Mouse (Mus musculus) embryonic facial prominence, embryonic 13.5 days (tissue): ENCODE data around the gene Arid1b. TPM values are rescaled to one million over a fixed set of nuclear protein-coding genes. Genes with fewer than 3 reads are reported as not detected.

Source experiments
- ATAC-seq: fragments of 200-750 bp; cut with Nextera tagmentation; 2 replicates; pipeline ENCODE4 v1.8.0; 2017; ENCODE audit warnings: low read depth; ENCODE audit not compliant: insufficient number of reproducible peaks, insufficient read depth, low FRiP score, low TSS enrichment
- H3K27ac ChIP-seq: fragments of 300-500 bp; sonication (generic); 2 replicates; pipeline ENCODE4 v1.5.1; 2015; ENCODE audit warnings: moderate library complexity, mild to moderate bottlenecking, inconsistent platforms
- H3K27me3 ChIP-seq: fragments of 300-500 bp; sonication (generic); 2 replicates; pipeline ENCODE4 v1.6.1; 2015; ENCODE audit warnings: mild to moderate bottlenecking, inconsistent platforms
- H3K36me3 ChIP-seq: fragments of 300-500 bp; sonication (generic); 2 replicates; pipeline ENCODE4 v1.6.1; 2015; ENCODE audit warnings: mild to moderate bottlenecking, inconsistent platforms
- H3K4me1 ChIP-seq: fragments of 300-500 bp; sonication (generic); 2 replicates; pipeline ENCODE4 v1.6.1; 2015; ENCODE audit warnings: inconsistent platforms
- H3K4me2 ChIP-seq: fragments of 300-500 bp; sonication (generic); 2 replicates; pipeline ENCODE4 v1.6.1; 2015; ENCODE audit warnings: moderate library complexity, mild to moderate bottlenecking, inconsistent platforms
- H3K4me3 ChIP-seq: fragments of 300-500 bp; sonication (generic); 2 replicates; pipeline ENCODE4 v1.5.1; 2015; ENCODE audit warnings: mild to moderate bottlenecking, inconsistent platforms
- H3K9ac ChIP-seq: fragments of 300-500 bp; sonication (generic); 2 replicates; pipeline ENCODE4 v1.6.1; 2015; ENCODE audit warnings: mild to moderate bottlenecking, inconsistent platforms
- H3K9me3 ChIP-seq: fragments of 300-500 bp; sonication (generic); 2 replicates; pipeline ENCODE4 v1.6.1; 2016; ENCODE audit warnings: inconsistent platforms
- WGBS: fragments of 180-500 bp; shearing (Covaris S2); methylation state at CpG from one replicate; pipeline ENCODE4 v1.1.7; 2015; ENCODE audit warnings: mixed read lengths; 5-methylcytosine and 5-hydroxymethylcytosine counted together
- polyA plus RNA-seq: library from polyadenylated mRNA; unstranded; fragments of >200 nt; fragmentation: Nextera tagmentation; extraction: Ambion mirVana; gene quantifications from 2 replicates; pipeline ENCODE4 v1.2.1, GENCODE M21; 2015

Gene Arid1b
- polyA plus RNA-seq, 1 experiment from 2014 or later = 13.0 TPM

DNA sequence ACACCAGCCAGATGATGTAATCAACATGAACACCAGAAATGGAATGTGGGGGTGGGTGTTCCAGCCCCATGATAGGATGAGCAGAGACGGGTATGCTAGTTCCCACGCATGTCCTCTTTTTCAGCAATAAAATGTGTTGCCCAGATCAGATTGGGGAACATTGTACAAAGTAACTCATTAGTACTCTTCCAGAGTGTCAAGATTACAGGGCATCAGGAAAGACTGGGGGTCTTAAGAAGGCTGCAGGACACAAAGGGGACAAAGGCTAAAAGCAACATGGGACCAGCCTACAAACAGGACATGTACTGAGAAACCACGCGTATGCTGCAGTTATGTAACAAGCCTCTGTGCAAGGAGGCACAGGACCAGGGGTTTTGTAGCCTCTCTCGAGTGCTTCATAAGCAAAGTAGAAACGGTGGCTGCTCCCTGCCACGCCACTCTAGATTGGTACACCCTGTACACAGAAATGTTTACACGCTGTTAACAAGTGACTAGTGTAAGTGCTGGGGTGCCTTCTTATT, 267.1 kb downstream of the Arid1b start:
- WGBS = 79% methylated on average over 8 of the region's 8 CpGs

DNA sequence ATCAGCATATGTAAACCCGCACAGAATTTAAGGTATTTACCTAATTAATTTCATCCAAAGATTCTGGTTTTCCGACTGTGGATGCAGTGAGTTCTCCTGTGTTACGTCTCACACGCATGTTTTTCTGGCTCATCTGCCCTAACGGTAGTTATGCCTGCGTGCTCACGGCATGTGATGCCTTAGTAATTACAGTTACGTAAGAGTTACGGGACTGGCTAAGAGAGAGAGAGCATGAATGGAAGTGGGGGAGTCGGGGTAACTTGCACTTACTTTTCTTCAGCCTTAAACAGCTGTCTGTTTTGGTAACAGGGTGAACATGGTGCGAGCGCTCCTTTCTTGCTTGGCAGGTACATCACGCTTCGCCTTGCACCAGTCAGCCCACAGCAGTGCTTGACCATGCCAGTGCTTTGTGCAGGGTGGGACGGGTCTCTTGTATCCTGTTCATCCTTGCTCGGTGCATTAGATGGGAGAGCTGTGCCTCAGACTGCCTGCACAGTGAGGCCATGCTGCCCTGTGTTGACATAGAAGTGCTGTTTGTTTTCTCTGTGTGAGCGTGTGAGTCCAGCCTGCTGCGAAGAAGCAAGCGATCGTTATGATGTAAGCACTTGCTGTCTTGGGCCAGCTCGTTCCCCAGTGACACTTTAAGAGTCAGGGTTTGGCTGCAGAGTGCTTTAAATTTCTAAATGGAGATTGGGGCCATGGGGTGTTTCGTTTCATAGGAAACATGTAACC, 267.9 kb downstream of the Arid1b start:
- H3K9ac ChIP-seq = no peak overlapping the region
- no peak for ATAC-seq
- H3K9me3 ChIP-seq = no peaks in the 10 kb centered on the region
- peaks cover 24% of the 10 kb centered on the region for H3K36me3 ChIP-seq
- H3K27ac ChIP-seq = no peak overlapping the region
- H3K4me3 ChIP-seq = no peak overlapping the region
- no peaks in the 10 kb centered on the region for H3K27me3 ChIP-seq
- WGBS = 78% methylated on average over 22 of the region's 22 CpGs
- no peak overlapping the region for H3K4me2 ChIP-seq
- peaks cover 20% of the 10 kb centered on the region; the same call in 1 of the 2 replicates for H3K4me1 ChIP-seq

More for the DNA sequence above, 267.1 kb downstream of the Arid1b start:
- no peaks in the 10 kb centered on the region for H3K9me3 ChIP-seq
- H3K4me2 ChIP-seq = no peak overlapping the region
- H3K36me3 ChIP-seq = peaks cover 19% of the 10 kb centered on the region
- H3K9ac ChIP-seq = no peak overlapping the region
- no peak overlapping the region for H3K27ac ChIP-seq
- no peak for ATAC-seq
- no peak overlapping the region for H3K4me3 ChIP-seq
- no peaks in the 10 kb centered on the region for H3K27me3 ChIP-seq
- H3K4me1 ChIP-seq = peaks cover 20% of the 10 kb centered on the region; the same call in 1 of the 2 replicates

DNA sequence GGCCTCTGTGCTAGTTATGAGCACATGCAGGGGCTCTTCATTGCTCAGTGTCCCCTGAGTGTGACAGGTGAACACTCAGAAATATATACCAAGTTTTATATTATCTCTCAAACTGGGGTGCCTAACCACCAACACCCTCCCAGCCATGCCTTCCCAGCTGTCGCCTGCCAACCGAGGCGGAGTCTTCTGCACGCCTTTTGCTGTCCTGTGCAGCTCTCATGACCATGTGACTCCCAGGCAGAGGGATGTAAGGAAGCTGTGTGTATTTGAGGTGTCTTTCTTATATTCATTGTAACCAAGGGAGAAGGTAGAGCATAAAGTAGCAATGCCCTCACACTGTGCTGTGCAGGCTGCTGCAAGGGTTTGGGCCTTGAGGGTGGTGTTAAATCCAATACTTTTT, 268.7 kb downstream of the Arid1b start:
- Histone ChIP-seq H3K36me3 (peaks cover 29% of the 10 kb centered on the region), H3K9me3 (no peaks in the 10 kb centered on the region), H3K4me2 (no peak overlapping the region), H3K4me1 (peaks cover 17% of the 10 kb centered on the region; the same call in 1 of the 2 replicates), H3K4me3 (no peak overlapping the region), H3K27ac (no peak overlapping the region), H3K27me3 (no peaks in the 10 kb centered on the region), H3K9ac (no peak overlapping the region)
- no peak for ATAC-seq
- 78% methylated on average over 4 of the region's 4 CpGs for WGBS

DNA sequence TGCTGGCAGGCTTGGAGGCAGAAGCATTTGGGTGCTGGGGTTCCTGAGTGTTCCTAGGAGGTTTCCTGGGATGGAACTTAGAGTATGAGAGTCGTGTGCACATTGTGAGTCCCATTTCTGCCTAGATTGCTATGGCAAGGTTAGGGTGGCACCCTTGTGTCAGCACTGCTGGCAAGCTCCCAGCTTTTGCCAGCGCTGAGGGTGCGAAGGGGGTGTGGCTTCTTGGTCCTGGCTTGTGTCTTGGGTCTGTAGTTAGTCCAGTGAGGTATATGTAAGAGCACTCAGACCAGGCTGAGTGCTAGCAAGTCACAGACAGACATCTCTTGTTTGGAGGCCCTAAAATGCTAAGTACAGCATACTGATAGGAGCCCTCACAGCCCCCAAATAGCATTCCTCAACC, 270.7 kb downstream of the Arid1b start:
- WGBS = 92% methylated on average over 3 of the region's 3 CpGs
- Histone ChIP-seq H3K27ac (no peak overlapping the region), H3K9ac (no peak overlapping the region), H3K36me3 (peaks cover 35% of the 10 kb centered on the region), H3K4me1 (peaks cover 14% of the 10 kb centered on the region; the same call in 1 of the 2 replicates), H3K27me3 (no peaks in the 10 kb centered on the region), H3K4me3 (no peak overlapping the region), H3K4me2 (no peak overlapping the region), H3K9me3 (no peaks in the 10 kb centered on the region)
- ATAC-seq = no peak

DNA sequence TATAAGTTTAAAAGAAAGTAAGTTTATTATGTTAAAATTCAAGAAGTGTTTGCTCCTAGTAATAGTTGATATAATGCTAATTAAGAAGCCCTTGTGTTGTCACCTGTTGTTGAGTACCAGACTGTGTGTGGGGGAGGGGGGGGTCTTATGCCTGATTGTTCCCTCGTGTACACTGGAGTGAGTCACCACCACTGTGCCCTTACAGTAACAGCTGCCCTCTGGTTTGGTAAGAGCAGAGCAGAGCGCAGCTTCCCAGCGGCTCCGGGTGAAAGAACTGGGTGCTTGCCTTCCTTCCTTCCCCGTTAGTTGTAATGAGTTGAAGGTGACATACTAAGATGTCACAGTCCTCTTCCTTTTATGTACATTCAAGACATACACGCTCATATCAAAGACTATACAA, 271.5 kb downstream of the Arid1b start:
- H3K36me3 ChIP-seq = peaks cover 35% of the 10 kb centered on the region
- no peaks in the 10 kb centered on the region for H3K9me3 ChIP-seq
- no peak overlapping the region for H3K4me2 ChIP-seq
- H3K4me3 ChIP-seq = no peak overlapping the region
- WGBS = 85% methylated on average over 6 of the region's 6 CpGs
- no peak overlapping the region for H3K9ac ChIP-seq
- no peak for ATAC-seq
- H3K27ac ChIP-seq = no peak overlapping the region
- H3K4me1 ChIP-seq = peaks cover 14% of the 10 kb centered on the region; the same call in 1 of the 2 replicates
- no peaks in the 10 kb centered on the region for H3K27me3 ChIP-seq

DNA sequence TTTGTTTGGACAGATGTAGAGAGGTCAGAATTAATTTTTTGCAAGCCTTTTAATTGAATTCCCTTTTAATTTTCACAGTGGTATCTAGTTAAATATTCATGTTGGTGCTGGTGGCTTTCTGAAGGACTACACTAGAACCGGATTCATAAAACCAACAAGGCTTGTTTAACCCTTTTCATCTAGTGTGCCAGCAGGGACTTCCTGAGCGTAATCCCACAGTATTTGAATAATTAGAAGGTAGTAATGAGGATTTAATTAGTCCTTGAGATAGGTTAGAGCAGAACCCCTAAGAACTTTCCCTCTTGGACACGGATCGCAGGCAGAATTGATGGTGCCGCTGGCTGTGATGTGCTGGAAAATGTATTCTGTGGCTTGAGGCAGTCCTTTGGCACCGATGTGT, 273.6 kb downstream of the Arid1b start:
- ATAC-seq = no peak
- Histone ChIP-seq H3K36me3 (peaks cover 35% of the 10 kb centered on the region), H3K4me2 (no peak overlapping the region), H3K27me3 (no peaks in the 10 kb centered on the region), H3K9me3 (no peaks in the 10 kb centered on the region), H3K9ac (no peak overlapping the region), H3K4me3 (no peak overlapping the region), H3K4me1 (no peaks in the 10 kb centered on the region), H3K27ac (no peak overlapping the region)
- WGBS = 82% methylated on average over 6 of the region's 6 CpGs

DNA sequence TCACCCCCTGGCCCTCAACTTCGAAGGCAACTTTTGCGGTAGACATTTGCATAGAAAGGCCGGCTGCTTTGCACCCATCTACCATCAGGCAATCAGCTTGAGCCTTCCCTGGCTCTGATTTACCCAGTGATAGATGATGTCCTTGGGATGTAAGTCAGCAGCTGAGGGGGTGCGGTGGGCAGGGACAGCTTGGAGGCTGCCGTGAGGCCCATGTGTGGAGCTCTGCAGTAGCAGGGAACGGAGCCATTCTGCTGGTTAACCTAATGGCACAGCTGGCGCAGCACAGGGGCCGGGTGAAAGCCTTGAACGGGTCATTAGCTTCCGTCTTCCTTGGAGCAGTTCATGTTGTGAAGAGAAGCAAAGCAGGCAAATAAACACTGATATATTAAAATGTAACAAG, 275.2 kb downstream of the Arid1b start:
- Histone ChIP-seq H3K9ac (no peak overlapping the region), H3K4me1 (no peaks in the 10 kb centered on the region), H3K4me3 (no peak overlapping the region), H3K36me3 (peaks cover 28% of the 10 kb centered on the region), H3K9me3 (no peaks in the 10 kb centered on the region), H3K27ac (no peak overlapping the region), H3K4me2 (no peak overlapping the region), H3K27me3 (no peaks in the 10 kb centered on the region)
- no peak for ATAC-seq
- 88% methylated on average over 10 of the region's 10 CpGs for WGBS

DNA sequence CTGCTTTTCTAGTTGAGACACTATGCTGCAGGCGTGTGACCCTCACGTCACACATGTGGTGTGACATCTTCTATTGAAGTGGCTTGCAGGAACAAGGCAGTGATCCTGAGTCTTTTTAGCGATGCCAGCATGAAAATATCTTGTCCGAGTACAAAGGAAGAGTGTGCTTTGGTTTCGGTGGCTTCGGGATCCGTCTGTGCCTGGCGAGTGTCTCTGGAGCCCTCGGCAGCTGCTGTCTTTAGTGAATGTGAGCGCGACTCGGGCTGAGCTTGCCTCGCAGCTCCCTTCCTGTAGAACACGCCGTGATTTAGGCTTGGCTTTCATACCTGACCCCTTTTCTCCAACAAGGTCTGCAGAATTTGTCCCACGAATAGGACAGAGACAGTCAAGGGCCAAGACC, 275.6 kb downstream of the Arid1b start:
- H3K4me2 ChIP-seq = no peak overlapping the region
- H3K36me3 ChIP-seq = peaks cover 23% of the 10 kb centered on the region
- no peaks in the 10 kb centered on the region for H3K27me3 ChIP-seq
- H3K27ac ChIP-seq = no peak overlapping the region
- WGBS = 90% methylated on average over 16 of the region's 16 CpGs
- no peaks in the 10 kb centered on the region for H3K9me3 ChIP-seq
- no peak overlapping the region for H3K4me3 ChIP-seq
- no peak overlapping the region for H3K9ac ChIP-seq
- no peaks in the 10 kb centered on the region for H3K4me1 ChIP-seq
- ATAC-seq = no peak

DNA sequence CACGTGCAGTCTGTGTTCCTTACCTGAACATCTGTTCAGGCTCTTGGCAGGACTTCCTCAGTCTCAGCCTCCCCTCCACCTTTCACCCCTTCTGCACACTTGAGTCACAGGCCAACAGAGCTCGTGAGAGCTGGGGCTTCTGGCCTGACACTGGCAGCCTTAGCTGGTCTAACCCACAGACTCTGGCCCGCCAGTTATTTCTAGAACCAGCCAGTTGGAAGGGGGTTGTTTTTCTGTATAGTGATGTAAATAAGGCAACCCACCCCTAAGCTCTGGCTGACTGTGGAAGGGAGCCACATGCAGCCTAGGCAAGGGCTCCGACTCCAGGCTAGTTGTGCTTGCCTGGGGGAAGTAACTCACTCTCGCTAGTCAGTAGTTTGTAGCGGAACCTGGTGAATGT, 276.7 kb downstream of the Arid1b start:
- Histone ChIP-seq H3K36me3 (peaks cover 20% of the 10 kb centered on the region), H3K9me3 (no peaks in the 10 kb centered on the region), H3K9ac (no peak overlapping the region), H3K27me3 (no peaks in the 10 kb centered on the region), H3K4me1 (no peaks in the 10 kb centered on the region), H3K4me3 (no peak overlapping the region), H3K27ac (no peak overlapping the region), H3K4me2 (no peak overlapping the region)
- no peak for ATAC-seq
- 70% methylated on average over 6 of the region's 6 CpGs for WGBS

DNA sequence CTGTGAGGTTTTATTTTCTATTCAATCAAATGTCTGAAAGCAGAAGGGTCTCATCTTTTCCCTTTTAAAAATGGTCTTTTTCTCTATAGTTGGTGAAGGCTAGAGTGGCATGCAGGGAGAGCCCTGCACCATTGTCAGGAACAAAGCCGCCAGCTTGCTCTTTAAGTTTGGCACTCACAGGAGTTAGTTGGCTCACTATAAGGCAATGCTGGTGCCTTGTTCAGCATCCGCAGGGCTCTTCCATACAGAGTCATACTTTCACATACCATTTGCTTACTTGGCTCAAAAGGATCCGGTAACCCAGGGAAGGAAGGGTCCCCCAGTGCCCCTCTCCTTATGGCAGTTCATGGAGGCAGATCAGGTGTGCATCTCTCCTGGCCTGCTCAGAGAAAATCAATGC, 279.0 kb downstream of the Arid1b start:
- 93% methylated on average over 3 of the region's 3 CpGs for WGBS
- no peak overlapping the region for H3K27ac ChIP-seq
- H3K27me3 ChIP-seq = no peaks in the 10 kb centered on the region
- no peak overlapping the region for H3K4me2 ChIP-seq
- H3K4me3 ChIP-seq = no peak overlapping the region
- no peak overlapping the region for H3K9ac ChIP-seq
- H3K4me1 ChIP-seq = no peaks in the 10 kb centered on the region
- no peak for ATAC-seq
- H3K9me3 ChIP-seq = no peaks in the 10 kb centered on the region
- 0 out of 2 replicates have a peak, but pooled peaks cover 7% of the 10 kb centered on the region for H3K36me3 ChIP-seq

DNA sequence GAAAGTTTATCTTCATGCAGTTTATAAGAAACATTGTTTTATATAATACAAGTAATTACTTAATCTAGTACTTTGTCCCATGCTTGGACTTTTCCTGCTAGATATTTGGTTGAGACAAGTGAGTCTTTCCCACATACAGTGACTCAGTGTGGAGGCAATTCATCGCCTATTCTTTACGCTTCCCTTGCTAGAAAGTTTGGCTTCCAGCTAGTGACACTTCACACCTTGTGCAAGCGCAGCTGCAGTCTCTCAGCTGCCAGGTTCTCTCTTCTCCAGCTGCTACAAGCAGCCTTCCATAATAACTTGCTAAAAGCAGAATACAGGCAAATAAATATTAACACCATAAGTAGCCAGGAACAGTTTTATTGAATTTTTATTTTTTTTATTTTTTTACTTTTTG, 279.6 kb downstream of the Arid1b start:
- Histone ChIP-seq H3K27ac (no peak overlapping the region), H3K4me2 (no peak overlapping the region), H3K27me3 (no peaks in the 10 kb centered on the region), H3K36me3 (peaks cover 7% of the 10 kb centered on the region), H3K4me1 (no peaks in the 10 kb centered on the region), H3K9ac (no peak overlapping the region), H3K9me3 (no peaks in the 10 kb centered on the region), H3K4me3 (no peak overlapping the region)
- ATAC-seq = no peak
- 91% methylated on average over 3 of the region's 3 CpGs for WGBS

DNA sequence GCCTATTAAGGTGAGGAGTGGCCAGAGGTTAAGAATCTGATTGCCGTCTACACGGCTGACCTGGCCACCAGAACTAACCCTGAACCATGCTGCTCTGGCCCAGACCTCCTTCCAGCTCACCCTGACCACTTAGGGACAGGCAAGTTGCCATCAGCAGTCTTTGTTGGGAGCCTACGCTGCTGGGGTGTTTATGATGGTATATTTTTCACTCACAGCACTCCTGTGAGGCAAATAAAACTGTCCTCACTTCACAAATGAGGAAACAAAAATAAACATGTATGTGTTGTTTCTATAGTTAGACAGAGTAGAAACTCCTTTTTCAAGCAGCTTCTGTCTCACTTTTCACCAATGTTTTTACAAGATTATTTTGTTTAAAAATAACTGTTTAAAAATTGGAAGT, 280.3 kb downstream of the Arid1b start:
- Histone ChIP-seq H3K27ac (no peak overlapping the region), H3K4me2 (no peak overlapping the region), H3K9ac (no peak overlapping the region), H3K4me1 (no peaks in the 10 kb centered on the region), H3K4me3 (no peak overlapping the region), H3K27me3 (no peaks in the 10 kb centered on the region), H3K36me3 (peaks cover 15% of the 10 kb centered on the region), H3K9me3 (no peaks in the 10 kb centered on the region)
- WGBS = 92% methylated on average over 3 of the region's 3 CpGs
- ATAC-seq = no peak
